Mouse (Mus musculus): ENCODE data around the gene Snx10. TPM values are rescaled to one million over a fixed set of nuclear protein-coding genes. Genes with fewer than 3 reads are reported as not detected.

Gene Snx10
- total RNA-seq, 2 experiments from 2014 or later: 108 to 116 TPM

- DNase-seq (ENCODE audit: low spot score in 2 of 2): no peak
- intact Hi-C loops (cut with DNase I): no loop called here
Observed at GRCm38 (mm10) chr6:51525001-51525400, 1.3 kb downstream of the Snx10 start.

DNA sequence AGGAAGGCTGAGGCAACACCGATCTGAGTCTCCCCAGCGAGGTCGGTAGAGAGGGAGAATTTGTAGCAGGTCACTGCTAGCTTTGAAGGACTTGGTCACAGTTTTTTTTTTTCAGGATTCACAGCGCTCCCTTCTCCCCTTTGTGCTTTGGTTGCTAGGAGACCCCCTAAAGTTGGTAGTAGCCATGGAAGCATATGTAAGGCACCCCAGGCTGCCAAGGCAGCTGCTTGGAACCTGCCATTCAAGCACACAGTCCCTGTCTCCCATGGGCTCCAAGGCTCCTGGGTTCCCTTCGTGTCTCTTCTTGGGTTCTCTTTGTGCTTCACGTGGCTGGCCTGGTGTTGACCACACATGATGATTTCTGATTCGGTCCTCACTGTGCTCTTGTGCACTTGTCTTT is 5.8 kb downstream of the Snx10 start:
- intact Hi-C loops (cut with DNase I): no loop called here
- no peak for DNase-seq (ENCODE audit: low spot score in 2 of 2)

DNA sequence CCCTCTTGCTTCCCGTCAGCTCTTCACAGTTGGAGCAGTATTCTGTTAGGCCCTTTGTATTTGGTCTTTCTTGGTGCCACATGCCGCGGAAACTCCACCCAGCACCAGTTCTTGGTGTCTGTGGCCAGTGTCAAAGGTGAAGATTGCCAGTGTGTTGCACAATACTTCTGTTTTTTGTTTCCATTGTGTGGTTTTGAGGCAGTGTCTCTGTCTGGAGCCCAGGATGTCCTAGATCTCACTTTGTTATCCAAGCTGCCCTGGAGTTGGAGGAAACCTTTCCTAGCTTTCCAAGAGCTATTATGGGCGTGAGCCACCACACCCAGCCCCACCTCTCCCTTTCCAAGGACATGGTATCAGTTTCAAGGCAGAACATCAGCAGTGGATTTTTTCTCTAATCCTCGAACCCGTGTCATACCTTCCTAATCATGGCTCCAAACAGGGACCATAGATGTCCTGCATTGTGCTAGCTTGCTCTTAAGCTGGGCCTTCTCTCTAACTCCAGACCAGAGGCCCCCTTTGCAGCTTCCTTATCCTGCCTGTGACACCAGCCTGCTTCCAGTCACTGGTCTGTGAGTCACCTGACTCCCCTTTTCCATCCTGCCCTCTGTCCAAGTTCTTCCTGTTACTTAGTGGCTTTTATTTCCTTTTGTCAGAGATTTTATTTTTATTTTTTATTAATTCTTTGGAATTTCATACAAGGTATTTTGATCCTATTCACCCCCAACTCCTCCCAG is 9.9 kb downstream of the Snx10 start:
- DNase-seq (ENCODE audit: low spot score in 2 of 2): no peak
- intact Hi-C loops (cut with DNase I): no loop called here

DNA sequence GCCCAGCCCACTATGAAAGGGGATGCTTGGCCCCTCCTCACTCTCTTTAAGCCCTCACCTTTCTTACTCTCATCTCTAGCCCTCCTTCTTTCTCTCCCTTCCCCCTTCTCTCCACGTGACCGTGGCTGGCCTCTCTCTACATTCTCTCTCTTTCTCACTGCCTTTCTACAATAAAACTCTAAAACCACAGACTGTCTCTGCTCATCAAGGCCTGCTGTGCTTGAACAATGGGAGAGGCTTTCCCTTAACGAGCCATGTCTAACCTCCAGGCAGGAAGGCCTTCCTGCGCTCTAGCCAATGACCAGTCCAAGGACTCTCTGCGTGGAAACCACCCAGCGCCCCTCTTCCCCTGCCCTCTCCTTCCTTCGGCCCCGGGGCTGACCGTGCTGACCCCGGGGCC is 11.9 kb downstream of the Snx10 start:
- intact Hi-C loops (cut with DNase I): no loop called here
- DNase-seq (ENCODE audit: low spot score in 2 of 2): no peak

DNA sequence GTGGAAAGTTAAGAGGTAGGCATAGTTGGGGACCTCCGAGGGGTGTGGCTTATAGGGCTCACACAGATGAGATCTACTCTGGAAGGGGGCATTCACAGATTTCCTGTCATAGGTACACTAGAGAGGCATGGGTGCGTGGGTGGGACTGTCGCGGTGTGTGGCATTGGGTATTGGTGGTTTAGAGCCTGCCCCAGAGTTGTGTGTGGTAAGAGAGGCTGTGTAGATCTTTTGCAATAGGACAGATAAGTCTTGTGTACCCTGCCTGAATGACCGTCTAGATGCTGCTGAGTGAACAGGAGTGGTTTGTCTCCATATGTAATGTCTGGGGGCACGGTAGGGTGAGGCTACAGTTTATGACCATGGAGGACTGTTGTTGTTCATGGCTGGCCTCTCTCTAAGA is 16.8 kb downstream of the Snx10 start:
- intact Hi-C loops (cut with DNase I): no loop called here
- DNase-seq (ENCODE audit: low spot score in 2 of 2): no peak

DNA sequence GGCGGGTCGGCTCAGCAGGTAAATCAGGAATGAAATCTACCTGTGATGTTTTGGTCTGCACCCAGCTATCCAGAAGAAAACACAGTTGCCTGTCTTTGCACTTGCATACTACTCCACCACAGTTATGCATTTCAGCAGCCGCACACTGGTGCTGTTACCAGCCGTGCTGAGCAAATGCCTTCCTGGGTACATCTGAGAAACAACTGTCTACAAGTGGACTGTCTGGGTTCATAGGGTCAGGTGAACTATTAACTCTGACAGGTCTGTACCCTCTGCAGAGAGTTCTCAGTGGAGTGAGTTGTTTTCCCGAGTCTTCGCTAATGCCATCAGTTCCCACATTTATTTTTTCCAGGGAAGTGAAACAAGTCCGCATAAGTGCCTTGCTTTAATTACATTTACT is 17.7 kb downstream of the Snx10 start:
- intact Hi-C loops (cut with DNase I): no loop called here
- no peak for DNase-seq (ENCODE audit: low spot score in 2 of 2)

DNA sequence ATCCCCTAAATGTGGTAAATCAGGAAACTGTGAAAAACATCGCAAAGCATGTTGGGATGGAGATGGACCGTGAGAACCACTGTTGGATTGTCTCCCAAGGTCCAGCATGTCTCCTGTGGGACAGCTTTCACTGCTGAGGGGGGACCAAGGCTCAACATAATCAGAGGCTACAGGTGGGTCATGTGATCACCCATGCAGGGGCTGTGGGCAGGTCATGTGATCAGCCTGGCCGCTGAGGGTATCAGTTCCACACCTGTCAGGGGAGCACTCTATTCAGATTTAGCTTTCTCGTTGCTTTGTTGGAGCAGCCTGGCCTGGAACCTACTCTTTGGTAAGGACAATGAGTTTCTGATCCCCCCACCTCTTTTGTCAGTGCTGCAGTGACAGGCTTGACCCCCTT is 18.4 kb downstream of the Snx10 start:
- DNase-seq (ENCODE audit: low spot score in 2 of 2): no peak
- intact Hi-C loops (cut with DNase I): no loop called here

DNA sequence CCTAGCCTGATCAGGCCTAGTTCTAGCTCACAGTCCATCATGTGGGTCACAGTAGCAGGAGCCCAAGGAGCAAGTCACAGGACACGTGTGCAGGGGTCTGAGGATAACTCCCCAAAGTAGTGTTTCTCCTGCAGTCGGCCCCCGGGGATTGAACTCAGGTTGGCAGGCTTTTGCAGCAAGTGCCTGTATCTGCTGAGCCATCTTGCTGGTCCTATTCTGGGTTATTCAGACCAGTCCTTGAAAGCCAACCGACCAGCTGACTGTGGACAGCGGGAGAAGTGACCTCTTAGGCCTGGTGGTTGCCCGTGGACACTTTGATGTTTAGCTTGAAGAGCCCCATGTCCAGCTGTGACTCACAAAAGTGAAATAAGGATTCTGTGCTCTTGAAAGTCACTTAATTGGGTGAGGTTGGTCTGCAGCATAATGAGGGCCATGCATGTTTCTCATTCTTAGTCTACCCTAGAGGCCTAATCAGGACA is 20.0 kb downstream of the Snx10 start:
- intact Hi-C loops (cut with DNase I): no loop called here
- no peak for DNase-seq (ENCODE audit: low spot score in 2 of 2)

DNA sequence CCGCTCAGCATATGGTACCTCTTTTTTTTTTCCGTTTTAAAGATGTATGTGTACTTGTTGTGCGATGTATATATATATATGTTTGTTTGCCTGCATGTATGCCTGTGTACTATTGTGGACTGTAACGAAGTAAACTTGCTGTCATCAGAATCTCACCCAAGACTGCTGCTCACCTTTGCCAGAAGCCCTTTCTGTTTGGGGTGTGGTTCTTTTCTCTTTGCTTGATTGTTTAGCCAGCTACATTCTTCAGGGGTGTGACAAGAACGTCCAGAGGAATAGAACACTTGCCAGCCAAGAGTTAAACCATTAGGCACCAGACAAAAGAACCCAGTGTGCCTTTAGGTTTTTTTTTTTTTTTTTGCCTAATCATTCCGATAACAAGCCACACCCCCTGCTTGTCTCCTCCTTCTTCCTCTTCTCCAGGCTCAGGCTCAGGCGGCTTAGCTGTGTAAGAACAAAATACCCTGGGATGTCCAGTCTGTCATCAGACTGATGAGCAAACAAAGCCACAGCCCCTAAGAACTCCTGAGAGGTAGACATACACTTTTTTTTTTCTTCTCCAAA is 20.5 kb downstream of the Snx10 start:
- intact Hi-C loops (cut with DNase I): no loop called here
- DNase-seq (ENCODE audit: low spot score in 2 of 2): no peak

- intact Hi-C loops (cut with DNase I): no loop called here
- DNase-seq (ENCODE audit: low spot score in 2 of 2): peak in 1 of 2 experiments; percentile 18
Observed at GRCm38 (mm10) chr6:51545219-51545859, 21.6 kb downstream of the Snx10 start.

- intact Hi-C loops (cut with DNase I): no loop called here
- no peak for DNase-seq (ENCODE audit: low spot score in 2 of 2)
Observed at GRCm38 (mm10) chr6:51546085-51546484, 22.4 kb downstream of the Snx10 start.

DNA sequence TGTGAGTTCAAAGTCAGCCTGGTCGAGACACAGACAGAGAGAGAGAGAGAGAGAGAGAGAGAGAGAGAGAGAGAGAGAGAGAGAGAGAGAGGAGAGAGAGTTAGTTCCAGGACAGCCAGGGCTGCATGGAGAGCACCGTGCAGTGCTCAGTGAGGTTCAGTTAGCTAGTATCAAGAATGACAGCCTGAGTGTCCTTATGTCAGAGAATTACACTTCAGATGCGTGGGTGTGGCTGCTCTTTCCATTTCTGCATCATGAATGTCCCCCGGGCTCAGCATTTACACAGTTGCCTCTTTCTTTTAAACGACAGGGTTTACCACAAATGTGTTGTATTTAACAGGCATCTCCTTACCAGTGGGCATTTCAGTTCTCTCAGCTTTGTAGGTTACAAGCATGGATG is 25.1 kb downstream of the Snx10 start:
- DNase-seq (ENCODE audit: low spot score in 2 of 2): peak in 1 of 2 experiments; percentile 17

GRCm38 (mm10) chr6:51551267-51551802 is 27.6 kb downstream of the Snx10 start:
- no peak for DNase-seq (ENCODE audit: low spot score in 2 of 2)
- intact Hi-C loops (cut with DNase I): no loop called here

More for the DNA sequence above, 25.1 kb downstream of the Snx10 start:
- intact Hi-C loops (cut with DNase I): no loop called here

DNA sequence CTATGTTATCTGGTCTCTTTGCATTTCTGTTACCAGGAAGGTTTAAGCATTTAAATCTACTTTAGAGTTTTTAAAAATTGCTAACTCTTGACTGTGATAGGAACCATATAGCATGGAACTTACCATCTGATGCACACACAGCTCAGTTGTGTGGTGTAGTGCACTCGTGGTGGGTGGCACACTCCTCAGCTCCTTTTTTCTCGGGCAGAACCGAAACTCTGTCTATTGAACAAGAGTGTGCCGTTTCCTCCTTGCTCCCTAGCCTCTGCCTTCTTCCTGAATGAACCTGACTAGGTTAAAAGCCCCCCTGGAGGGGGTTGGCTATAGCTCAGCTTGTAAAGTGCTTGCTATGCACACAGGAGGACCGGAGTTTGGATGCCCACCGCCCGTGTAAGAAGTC is 32.9 kb downstream of the Snx10 start:
- no peak for DNase-seq (ENCODE audit: low spot score in 2 of 2)

DNA sequence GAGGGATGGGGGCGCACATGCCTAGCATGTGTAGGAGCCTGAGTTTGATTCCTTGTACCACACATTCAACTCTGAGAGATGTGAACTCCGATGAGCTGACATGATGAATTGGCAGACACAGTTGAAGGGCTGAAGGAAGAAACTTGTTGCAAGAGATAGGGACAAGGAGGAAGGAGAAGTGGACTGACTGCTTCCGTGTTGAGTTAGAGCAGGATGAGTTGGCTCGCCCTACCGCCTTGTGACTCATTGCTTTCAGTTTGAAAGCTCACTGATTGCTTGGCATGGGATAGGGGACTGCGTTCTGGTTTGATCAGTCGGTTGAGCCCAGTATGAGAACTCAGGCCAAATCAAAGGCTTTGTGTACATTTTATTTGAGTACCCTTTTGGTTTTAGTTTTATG is 34.6 kb downstream of the Snx10 start:
- DNase-seq (ENCODE audit: low spot score in 2 of 2): peak in 1 of 2 experiments; percentile 40
- intact Hi-C loops (cut with DNase I): no loop called here

More for the DNA sequence above, 32.9 kb downstream of the Snx10 start:
- intact Hi-C loops (cut with DNase I): no loop called here

DNA sequence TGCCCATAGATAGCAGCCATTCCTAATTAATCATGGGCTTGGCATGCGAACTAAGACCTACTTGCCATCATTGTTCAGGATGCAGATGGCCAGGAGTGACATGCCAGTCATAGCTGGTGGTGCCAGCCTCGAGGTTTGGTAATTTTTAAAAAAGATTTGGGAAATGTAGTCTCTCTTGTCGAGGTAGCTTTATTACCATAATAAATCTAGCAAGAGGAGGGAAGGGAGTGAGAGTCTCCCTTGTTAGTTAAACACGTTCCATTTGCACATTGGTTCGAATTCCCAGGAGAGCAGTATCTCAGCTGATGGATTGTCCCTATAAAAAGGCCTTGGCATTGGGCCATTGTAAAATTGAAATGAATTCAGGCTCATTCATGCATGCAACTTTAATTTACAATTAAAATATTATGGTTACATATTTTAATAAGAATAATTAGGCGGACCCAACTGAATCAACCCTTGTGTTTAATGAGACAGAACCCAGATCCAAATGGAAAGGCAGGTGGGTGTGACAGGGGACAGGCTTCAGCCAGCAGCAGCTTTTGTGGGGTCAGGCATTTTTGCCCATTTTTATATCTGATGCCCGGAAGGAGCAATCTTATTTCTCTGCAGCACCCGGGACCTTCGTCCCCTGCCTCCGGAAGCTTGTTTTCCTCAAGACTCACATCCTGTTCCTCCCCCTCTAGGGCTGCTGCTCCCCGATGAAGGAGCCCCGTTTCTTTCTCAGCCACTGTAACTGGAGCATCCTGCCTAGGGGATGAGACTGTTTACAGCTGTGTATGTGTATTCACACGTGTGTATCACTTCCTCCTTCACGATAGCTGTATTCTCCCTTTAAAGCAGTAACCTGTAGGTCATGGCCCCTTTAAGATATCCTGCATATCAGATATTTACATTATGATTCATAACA is 43.3 kb downstream of the Snx10 start:
- no peak for DNase-seq (ENCODE audit: low spot score in 2 of 2)
- intact Hi-C loops (cut with DNase I): no loop called here

GRCm38 (mm10) chr6:51569086-51569485 is 45.4 kb downstream of the Snx10 start:
- intact Hi-C loops (cut with DNase I): no loop called here

GRCm38 (mm10) chr6:51573136-51573535 is 49.4 kb downstream of the Snx10 start:
- intact Hi-C loops (cut with DNase I): no loop called here
- DNase-seq (ENCODE audit: low spot score in 2 of 2): no peak

More at GRCm38 (mm10) chr6:51569086-51569485, 45.4 kb downstream of the Snx10 start:
- DNase-seq (ENCODE audit: low spot score in 2 of 2): no peak

GRCm38 (mm10) chr6:51574132-51574531 is 50.4 kb downstream of the Snx10 start:
- intact Hi-C loops (cut with DNase I): no loop called here
- no peak for DNase-seq (ENCODE audit: low spot score in 2 of 2)

GRCm38 (mm10) chr6:51578415-51578814 is 54.7 kb downstream of the Snx10 start:
- intact Hi-C loops (cut with DNase I): loop anchor here (5.0 kb wide), 1 partner anchor 66 kb away; no protein-coding TSS in a partner anchor
- no peak for DNase-seq (ENCODE audit: low spot score in 2 of 2)

Measured in left cerebral cortex, postnatal 25 days (tissue).